Mouse (Mus musculus) left cerebral cortex, postnatal 25 days (tissue): ENCODE measurements around the gene Zfyve27. TPM values are rescaled to one million over a fixed set of nuclear protein-coding genes. Genes with fewer than 3 reads are reported as not detected.

Source experiments
- DNase-seq, 2 experiments: peaks; one replicate each; pipeline ENCODE4 v3.0.0; 2022; ENCODE audit warnings: low spot score in 2 of 2, mixed read lengths in 1 of 2
- intact Hi-C: fragments of 180-260 bp; cut with DNase I; formaldehyde crosslinking; loops from one replicate; pipeline ENCODE4 v1.15.1; 2025
- total RNA-seq, 2 experiments: library from RNA; stranded (reverse); gene quantifications; 2 replicates each; pipeline ENCODE4 v1.2.3; 2021

The Zfyve27 gene
- total RNA-seq, 2 experiments from 2014 or later = 84.6 to 95.8 TPM

DNA sequence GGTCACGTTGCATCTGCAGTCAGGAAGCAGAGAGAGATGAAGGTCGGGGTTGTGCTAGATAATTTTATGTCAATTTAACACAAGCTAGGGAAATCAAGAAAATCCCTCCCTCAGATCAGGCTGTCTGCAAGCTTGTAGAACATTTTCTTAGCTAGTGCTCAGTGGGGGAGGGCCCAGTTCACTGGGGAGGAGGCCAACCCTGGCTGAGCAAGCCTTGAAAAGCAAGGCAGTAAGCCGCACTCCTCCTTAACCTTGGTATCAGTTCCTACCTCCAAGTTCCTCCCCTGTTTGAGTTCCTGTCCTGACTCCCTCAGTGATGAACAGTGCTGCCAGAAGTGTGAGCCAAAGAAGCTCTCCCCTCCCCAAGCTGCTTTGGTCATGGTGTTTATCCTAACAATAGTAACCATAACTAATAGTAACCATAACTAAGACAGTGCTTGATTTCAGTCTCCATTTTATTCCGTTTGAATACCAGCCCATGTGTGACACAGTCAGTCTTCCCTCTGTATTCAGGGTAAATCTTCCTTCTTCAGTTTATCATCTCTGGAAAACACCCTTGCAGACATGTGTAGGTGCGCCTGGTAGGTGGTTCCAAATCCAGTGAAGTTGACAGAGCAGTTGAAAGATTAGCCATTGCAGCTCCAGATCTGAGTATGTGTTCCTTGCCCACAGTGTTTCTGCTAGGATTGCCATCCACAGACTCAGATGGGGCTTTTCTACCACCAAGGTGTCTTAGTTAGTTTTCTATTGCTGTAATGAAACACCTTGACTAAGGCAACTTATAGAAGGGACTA, 23.8 kb upstream of the Zfyve27 start:
- DNase-seq = peak in 1 of 2 experiments; percentile 65
- intact Hi-C loops = no loop called here

DNA sequence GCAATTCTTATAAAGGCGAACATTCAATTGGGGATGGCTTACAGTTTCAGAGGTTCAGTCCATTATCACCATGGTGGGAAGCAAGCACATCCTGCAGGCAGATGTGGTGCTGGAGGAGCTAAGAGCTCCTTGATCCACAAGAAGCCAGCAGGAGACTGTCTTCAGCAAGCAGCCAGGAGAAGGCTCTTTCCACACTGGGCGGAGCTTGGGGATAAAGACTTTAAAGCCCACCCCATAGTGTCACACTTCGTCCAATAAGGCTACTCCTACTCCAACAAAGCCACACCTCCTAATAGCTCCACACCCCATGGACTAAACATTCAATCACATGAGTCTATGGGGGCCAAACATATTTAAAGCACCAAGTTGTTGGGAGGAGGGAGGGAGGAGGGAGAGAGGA, 21.8 kb upstream of the Zfyve27 start:
- no peak for DNase-seq
- intact Hi-C loops = no loop called here

DNA sequence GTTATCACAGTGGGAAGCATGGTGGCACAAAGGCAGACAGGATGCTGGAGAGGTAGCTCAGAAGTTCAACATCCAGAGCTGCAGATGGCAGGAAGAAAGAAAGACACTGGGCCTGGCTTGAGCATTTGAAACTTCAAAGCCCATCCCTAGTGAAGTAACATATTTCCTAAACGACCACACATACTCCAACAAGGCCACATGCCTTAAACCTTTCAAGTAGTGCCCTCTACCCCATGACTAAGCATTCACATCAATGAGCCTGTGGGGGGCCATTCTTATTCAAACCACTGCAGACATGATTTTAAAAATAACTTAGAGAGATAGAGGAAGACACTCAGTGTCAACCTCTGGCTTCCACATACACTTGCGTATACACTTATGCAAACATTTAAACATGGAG, 21.0 kb upstream of the Zfyve27 start:
- DNase-seq = no peak
- intact Hi-C loops = no loop called here

DNA sequence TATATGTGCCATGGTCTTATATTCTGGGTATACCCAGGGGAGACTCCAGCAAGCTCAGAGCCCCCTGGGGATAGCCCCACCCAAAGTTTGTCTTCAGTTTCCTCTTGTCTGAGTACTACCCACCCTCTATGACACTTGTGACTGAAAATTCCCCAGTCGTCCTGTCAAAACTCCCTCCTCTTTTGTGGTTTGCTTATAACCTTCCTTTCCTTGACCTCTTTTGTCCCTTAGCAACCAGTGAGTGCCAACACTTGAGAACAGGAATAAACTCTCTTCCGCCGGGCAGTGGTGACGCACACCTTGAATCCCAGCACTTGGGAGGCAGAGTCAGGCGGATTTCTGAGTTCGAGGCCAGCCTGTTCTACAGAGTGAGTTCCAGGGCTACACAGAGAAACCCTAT, 19.7 kb upstream of the Zfyve27 start:
- no peak for DNase-seq
- intact Hi-C loops = loop anchor here (2.0 kb wide), 1 partner anchor 23 kb away; no protein-coding TSS in a partner anchor

DNA sequence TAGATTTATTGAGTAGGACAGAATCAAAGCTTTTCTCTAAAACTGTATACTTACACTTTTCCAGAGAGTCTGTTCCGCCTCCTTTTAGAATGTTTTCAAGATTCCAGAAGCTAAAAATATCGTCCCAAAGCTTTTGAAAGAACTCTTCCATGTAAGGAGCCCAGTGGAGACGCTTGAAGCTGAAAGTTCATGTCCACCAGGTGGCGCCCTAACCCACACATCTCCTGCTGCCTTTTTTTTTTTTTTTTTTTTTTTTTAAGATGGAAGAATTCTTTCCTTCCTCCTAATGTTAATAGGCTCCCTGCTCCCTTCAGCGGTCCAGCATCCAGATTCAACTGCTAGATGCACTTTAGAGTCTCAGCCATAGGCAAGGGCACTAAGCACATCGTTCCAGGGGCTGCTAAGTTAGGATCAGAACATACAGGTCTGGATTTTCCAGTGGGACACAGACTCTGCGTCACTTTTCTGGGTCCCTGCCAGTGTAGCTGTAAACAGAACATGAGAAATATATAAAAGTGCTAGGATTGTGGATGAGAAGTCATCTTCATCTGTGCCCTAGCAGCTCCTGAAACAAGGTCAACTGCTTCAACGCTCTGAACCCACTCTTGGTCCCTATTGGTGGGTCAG, 19.1 kb upstream of the Zfyve27 start:
- DNase-seq = peak; percentile 89 to 95
- intact Hi-C loops = loop anchor here (2.0 to 5.0 kb wide), 2 partner anchors 22 to 52 kb away; partner anchors contain the start of gene Pi4k2a

DNA sequence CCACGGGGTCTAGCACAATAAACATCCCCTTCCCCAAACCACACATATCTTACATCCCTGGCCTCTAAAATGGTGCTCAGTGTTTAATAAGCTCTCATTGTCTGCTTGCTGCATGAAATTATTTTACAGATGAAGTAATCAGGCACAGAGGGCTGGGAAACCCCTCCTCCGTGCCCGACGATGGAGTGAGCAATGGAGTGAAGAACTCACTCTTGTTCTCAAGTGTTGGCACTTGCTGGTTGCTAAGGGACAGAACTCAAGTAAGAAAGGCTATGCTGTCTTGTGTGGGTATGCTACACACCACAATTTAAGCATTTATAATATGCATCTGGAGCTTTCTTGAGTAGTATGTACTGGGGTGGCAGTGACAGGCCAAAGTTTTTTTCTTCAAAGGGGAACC, 18.5 kb upstream of the Zfyve27 start:
- no peak for DNase-seq
- intact Hi-C loops = loop anchor here (2.0 to 5.0 kb wide), 2 partner anchors 22 to 53 kb away; partner anchors contain the start of gene Pi4k2a

DNA sequence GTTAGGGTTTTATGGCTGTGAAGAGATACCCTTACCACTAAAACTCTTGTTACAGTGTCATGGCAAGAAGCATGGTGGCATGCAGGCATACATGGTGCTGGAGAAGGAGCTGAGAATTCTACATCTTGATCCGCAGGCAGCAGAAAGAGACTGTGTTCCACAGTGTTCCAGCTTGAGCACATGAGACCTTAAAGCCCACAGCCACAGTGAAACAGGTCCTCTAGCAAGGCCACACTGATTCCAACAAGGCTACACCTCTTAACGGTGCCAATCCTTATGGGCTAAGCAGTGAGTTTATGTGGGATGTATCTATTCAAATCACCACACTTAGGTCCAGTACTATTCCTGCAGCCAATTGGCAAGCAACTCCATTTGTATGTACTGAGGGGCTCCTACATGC, 18.0 kb upstream of the Zfyve27 start:
- intact Hi-C loops = loop anchor here (2.0 to 5.0 kb wide), 2 partner anchors 21 to 53 kb away; partner anchors contain the start of gene Pi4k2a
- no peak for DNase-seq

DNA sequence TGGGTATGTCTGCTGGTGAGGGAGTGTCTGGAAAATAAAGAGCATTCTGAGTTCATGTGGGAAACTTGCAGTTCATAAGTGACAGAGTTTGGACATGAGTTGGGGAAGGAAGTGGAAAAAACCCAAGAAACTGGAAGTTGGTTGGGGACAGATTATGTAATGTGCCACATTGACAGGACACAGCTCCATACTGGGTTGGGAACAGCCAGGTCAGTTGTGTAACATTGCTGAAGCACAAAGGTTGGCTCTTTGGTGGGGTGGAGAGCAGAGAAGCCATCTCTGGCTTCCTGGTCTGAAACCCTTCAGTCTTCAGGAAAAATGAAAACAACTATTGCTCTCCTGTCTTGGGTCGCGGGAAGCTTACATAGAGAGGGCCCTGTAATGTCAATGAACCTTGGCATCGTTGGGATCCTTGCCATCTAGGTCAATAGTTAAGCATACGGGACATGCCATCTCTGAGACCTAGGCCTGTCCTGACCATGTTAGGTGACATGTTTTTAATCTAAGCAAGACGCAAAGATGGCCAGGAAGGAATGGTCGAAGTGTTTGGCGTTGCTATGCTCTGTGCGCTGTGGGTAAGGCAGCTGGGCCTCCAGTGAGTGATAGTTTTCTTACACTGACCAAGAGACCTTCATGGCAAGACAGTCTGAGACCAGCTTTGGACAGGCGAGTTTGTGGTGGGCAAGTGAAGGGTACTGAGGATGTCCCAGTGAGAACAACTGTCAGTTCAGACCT, 17.3 kb upstream of the Zfyve27 start:
- intact Hi-C loops = loop anchor here (5.0 kb wide), 1 partner anchor 54 kb away; the partner anchor contains the start of gene Pi4k2a
- no peak for DNase-seq

DNA sequence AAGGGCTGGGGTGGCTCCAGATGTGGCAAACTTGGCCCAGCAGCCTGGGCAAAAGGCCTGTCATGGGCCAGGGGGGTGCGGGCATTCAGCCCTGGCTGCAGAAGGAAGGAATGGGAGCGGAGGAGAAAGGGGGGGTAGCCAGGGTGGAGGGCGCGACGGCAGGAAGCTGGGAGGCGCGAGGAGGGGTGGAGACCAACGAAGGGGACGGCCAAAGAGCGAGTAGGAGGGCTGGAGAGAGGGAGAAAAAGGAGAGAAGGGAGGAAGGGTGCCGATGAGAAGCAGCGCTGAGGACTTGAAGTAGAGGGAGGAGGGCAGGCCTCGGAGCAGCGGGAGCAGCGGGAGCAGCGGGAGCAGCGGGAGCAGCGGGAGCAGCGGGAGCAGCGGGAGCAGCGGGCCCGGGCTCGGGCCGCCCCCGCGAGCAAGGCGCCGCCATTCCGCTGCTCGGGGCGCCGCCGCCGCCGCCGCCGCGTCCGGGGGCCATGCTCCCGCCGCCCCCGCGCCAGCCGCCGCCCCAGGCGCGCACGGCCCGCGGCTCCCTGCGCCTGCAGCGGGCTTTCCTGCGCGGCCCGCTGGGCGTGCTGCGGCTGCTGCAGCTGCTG, 16.5 kb upstream of the Zfyve27 start, which contains the start of gene Marveld1:
Gene Marveld1, plus strand, starts transcription at position 231 of the 599 bp plus-strand sequence.
- DNase-seq = peak in 1 of 2 experiments; percentile 66
- intact Hi-C loops = loop anchor here (5.0 kb wide), 1 partner anchor 55 kb away; the partner anchor contains the start of gene Pi4k2a

DNA sequence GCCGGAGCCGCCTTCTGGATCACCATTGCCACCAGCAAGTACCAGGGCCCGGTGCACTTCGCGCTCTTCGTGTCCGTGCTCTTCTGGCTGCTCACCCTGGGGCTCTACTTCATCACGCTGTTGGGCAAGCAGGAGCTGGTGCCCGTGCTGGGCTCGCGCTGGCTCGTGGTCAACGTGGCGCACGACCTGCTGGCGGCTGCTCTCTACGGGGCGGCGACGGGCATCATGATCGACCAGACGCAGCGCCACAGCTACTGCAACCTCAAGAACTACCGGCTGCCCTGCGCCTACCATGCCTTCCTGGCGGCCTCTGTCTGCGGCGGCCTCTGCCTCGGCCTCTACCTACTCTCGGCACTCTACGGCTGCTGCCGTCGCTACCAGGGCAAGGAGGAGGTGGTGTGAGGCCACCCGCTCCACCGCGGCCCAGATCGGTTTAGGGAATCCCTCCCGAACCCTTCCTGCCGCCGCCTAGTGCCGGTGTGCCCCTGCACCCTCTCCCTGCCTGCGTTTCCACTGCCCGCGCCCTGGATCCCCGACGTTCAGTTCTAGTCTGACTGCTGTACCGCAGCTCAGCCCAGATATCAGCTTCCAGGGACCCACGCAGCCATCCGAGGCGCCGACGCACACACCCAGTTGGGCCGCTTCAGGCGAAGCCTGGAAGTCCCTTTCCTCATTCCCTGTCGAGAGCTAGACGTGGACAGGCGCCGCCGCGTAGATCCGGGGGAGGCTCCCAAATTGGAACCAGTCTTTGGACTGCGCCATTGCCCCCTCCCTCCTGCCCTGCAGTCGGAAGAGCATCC, 15.8 kb upstream of the Zfyve27 start:
- peak; percentile 57 to 88 for DNase-seq
- intact Hi-C loops = loop anchor here (5.0 kb wide), 1 partner anchor 56 kb away; the partner anchor contains the start of gene Pi4k2a

DNA sequence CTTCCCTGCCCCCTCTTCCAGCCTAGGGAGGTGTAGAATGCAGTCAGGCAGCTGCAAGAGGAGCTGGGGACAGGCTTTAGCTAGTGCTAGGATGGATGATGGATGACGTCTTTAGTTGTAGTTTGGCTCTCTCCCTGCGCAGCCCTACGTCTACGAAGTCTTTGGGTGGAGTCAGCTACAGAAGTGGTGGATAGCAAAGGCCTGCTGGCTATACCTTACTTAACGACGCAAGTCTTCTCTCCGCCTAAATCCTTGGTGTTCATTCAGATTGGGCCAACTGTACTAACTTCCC, 15.2 kb upstream of the Zfyve27 start:
- no peak for DNase-seq
- intact Hi-C loops = loop anchor here (5.0 kb wide), 1 partner anchor 56 kb away; the partner anchor contains the start of gene Pi4k2a

DNA sequence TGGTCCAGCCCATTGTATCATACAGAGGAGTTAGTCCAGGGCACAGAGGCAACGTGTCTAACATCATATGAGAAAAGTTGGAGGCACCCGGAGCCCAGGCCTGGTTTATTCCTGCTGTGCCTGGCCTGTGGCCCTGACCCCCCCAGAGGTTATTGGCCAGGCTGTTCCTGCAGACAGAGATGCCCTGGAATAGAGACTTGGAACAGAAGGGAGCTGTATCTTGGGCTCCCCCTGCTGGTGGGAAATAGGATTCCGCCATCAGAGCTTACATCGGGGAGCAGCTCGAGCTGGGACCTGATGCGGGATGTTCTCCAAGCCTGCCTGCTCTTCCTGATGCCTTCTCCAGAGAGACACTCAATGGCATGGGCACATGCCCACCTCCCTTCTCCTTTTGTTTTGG, 11.8 kb upstream of the Zfyve27 start:
- intact Hi-C loops = loop anchor here (5.0 kb wide), 1 partner anchor 115 kb away; the partner anchor contains the start of gene Ankrd2
- peak; percentile 87 to 91 for DNase-seq

DNA sequence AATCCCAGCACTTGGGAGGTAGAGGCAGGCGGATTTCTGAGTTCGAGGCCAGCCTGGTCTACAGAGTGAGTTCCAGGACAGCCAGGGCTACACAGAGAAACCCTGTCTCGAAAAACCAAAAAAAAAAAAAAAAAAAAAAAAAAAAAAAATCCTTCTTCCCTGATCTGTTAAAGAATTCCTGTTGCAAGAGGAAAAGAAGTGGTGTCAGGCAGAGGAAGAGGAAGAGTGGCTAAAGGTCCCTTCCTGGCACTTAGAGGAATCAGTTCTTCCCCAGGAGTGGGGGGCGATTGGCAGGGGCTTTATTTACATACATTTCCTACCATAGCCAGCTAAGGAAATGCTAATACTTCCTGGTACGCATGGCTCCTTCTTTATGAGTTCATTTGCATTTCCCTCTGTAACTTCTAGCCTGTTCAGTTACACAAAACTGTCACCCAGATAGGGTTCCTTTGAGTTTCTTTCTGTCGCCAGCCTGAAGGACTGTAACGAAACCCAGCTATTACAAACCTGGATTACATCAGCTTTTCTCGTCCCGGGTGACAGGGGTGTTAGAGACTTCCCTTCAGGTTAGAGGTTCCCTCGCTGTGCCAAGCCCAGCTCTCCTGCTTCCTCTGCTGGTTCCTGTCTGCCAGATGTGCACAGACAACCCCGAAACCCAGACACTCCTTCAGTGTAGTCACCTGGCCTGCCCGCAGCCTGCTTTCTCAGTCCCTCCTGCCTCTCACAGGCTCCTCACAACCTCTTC, 6.1 kb upstream of the Zfyve27 start:
- DNase-seq = no peak
- intact Hi-C loops = no loop called here

DNA sequence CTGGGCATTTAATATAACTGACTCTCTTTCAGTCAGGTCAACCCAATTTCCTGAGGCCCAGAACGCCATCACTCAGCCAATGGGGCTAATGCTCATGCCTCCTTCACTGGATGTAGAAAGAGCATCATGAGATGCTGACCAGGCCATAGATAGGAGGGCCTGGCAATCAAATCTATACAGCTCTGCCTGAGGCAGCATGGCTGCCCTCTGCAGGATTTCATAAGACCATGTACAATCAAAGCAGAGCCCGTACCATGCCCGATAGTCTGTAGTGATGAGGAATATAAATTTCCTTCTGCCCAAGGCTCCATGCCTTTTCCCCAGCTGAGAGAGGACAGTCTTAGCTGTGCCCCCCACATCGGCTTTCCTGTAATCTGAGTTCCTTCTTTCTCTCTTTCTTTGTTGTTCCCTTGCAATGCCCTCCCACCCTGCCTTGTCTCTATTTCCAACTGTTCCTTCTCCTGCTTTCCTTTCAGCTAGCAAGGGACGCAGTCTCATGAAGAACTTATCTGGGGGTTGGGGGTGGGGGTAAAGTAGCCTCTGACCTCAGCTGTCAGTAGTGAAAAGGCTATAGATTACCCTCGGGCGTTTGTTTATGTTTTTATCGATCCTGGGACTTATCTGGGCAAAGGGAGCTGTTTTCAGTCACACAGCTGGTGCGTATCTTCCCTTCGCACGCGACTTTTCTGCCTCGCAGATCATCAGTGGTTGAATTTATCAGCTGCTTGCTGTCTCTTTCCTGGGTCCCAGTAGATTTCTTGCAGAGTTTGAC, 5.3 kb upstream of the Zfyve27 start:
- intact Hi-C loops = no loop called here
- DNase-seq = no peak

DNA sequence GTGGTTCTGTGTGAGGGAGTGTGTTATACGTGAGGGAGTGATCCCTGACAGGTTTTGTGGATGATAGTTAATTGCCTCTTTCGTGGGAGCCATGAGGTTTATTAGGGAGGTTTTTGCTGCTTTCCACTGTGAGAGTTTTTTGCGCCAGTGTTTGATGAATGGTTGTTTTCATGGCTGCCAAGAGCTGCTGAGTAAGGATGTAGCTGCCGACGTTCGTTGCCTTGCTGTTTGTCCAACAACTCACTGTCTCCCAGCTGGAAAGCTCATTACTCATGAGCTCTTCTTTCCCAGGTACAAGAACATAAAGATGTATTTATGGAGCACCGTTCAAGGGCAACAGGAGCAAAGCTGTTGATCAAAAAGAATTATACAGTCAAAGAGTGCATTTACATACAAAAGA, 437 bp downstream of the Zfyve27 start:
- no peak for DNase-seq
- intact Hi-C loops = no loop called here

DNA sequence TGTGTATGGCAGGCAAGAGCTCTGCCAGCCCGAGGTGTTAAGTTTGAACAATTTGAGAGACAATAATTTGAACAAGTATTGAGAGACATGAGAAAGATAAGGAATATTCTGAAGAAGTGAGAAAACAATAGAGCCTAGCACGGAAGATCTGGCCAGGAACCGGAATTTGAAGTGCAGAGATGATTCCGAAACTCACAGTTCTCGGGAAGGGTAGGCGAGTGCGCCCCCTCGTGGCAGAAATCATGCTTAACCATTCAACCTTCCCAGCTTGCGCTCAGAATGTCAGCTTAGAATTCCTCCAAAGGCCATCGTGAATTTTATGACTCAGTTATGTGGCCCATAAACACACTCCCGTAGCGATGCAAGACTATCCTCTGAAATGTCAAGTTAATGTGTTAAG, 2.4 kb downstream of the Zfyve27 start:
- peak; percentile 85 to 91 for DNase-seq
- intact Hi-C loops = loop anchor here (2.0 to 5.0 kb wide), 3 partner anchors 21 to 129 kb away; partner anchors contain the start of genes Ankrd2 and Pi4k2a

DNA sequence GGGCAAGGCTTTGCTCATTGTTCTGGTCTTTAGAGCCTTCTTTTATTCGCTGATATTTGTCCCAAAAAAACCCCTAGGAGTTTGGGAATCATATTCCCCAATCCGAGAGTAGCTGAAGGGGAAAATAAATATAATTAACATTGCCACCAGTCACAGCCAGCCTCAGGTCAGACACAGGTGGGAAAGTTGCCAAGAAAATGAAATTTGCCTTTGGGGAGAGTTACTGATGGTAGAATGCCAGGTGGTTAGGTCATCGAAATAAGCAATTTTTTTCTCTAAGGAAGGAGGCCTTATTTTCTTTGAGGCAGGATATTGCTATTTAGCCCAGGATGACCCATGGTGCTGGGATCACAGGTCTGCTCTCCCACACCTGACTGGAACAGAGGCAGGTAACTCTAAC, 3.0 kb downstream of the Zfyve27 start:
- intact Hi-C loops = loop anchor here (2.0 to 5.0 kb wide), 3 partner anchors 22 to 129 kb away; partner anchors contain the start of genes Ankrd2 and Pi4k2a
- no peak for DNase-seq
